Comparison of ENCODE assay signal across 8 mouse cellular contexts in genomic region chr16:20692241-20692965, GRCm38 (mm10). TPM values are rescaled to one million over a fixed set of nuclear protein-coding genes. Genes with fewer than 3 reads are reported as not detected.
A peak's percentile ranks its signal among the peaks of the same experiment; 100 is the strongest.
DNase-seq lines count a peak whose midpoint lies in the region; ATAC-seq and TF ChIP-seq lines count a peak whose summit lies in the region.

No protein-coding gene starts in this region.

- H3K27me3 ChIP-seq in heart, embryonic 11.5 days (ENCODE audit: control insufficient read depth, insufficient read depth, low read length): peaks cover 15% of the 10 kb centered on the region; the same call in 1 of the 2 replicates
- no peaks in the 10 kb centered on the region for H3K27me3 ChIP-seq in G1E (ENCODE audit: insufficient read depth, low read length)
- H3K27me3 ChIP-seq in forebrain, embryonic 15.5 days: no peaks in the 10 kb centered on the region
- H3K27me3 ChIP-seq in liver, postnatal 0 days (ENCODE audit: insufficient read depth, low read length): peaks cover 20% of the 10 kb centered on the region

- WGBS in heart, embryonic 11.5 days (ENCODE audit: insufficient replicate concordance): 46% methylated on average over 16 of the region's 16 CpGs
- 43% methylated on average over 15 of the region's 16 CpGs for whole genome bisulfite sequencing in forebrain, embryonic 15.5 days
- 69% methylated on average over 16 of the region's 16 CpGs for WGBS in liver, postnatal 0 days (ENCODE audit: insufficient replicate concordance)

- no peak for DNase-seq in heart, adult 18-20 months
- no peak for DNase-seq in G1E (ENCODE audit: low spot score)
- DNase-seq in liver, postnatal 0 days: no peak
- no peak for DNase-seq in adrenal gland, postnatal 4 days (ENCODE audit: low spot score in 2 of 2)
- DNase-seq in right cerebral cortex, postnatal 36 days (ENCODE audit: low spot score in 2 of 2): no peak
- DNase-seq in urinary bladder, postnatal 10 days (ENCODE audit: low spot score): no peak

- peak overlapping the region; percentile 86 for H3K4me2 ChIP-seq in heart, embryonic 11.5 days
- peak overlapping the region; percentile 69; the same call in 1 of the 2 replicates for H3K4me2 ChIP-seq in forebrain, embryonic 15.5 days (replicated peaks)
- H3K4me2 ChIP-seq in liver, postnatal 0 days (ENCODE audit: low read depth, low read length): peak overlapping the region; percentile 94; the same call in 1 of the 2 replicates

- peaks cover 15% of the 10 kb centered on the region; the same call in 1 of the 2 replicates for H3K4me1 ChIP-seq in heart, embryonic 11.5 days (ENCODE audit: control insufficient read depth, insufficient read depth, low read length)
- peaks cover 82% of the 10 kb centered on the region for H3K4me1 ChIP-seq in G1E (ENCODE audit: insufficient read depth, low read depth, low read length)
- H3K4me1 ChIP-seq in forebrain, embryonic 15.5 days: peaks cover 38% of the 10 kb centered on the region
- peaks cover 27% of the 10 kb centered on the region for H3K4me1 ChIP-seq in liver, postnatal 0 days (ENCODE audit: insufficient read depth)

- no peak for TF ChIP-seq EP300 in liver, postnatal 0 days (IDR thresholded peaks at IDR 0.05; ENCODE audit: low read depth)

- H3K36me3 ChIP-seq in heart, embryonic 11.5 days (ENCODE audit: control insufficient read depth, insufficient read depth, low read length): peaks cover 30% of the 10 kb centered on the region
- H3K36me3 ChIP-seq in G1E (replicated peaks): peaks cover 70% of the 10 kb centered on the region
- H3K36me3 ChIP-seq in forebrain, embryonic 15.5 days: peaks cover 40% of the 10 kb centered on the region
- peaks cover 47% of the 10 kb centered on the region for H3K36me3 ChIP-seq in liver, postnatal 0 days (replicated peaks; ENCODE audit: insufficient read depth, low read length)

- ATAC-seq in heart, embryonic 11.5 days (replicated peaks; ENCODE audit: insufficient number of reproducible peaks, low FRiP score, low TSS enrichment): no peak
- ATAC-seq in G1E (ENCODE audit: extremely low read depth, insufficient number of reproducible peaks, low FRiP score, poor library complexity, severe bottlenecking): no peak
- no peak for ATAC-seq in forebrain, embryonic 15.5 days (replicated peaks)
- ATAC-seq in liver, postnatal 0 days: 0 out of 2 replicates have a peak, but pooled peaks have one; percentile 0

- no peak overlapping the region for H3K9ac ChIP-seq in heart, embryonic 11.5 days (ENCODE audit: low read depth, low read length)
- no peak overlapping the region for H3K9ac ChIP-seq in forebrain, embryonic 15.5 days (replicated peaks)
- H3K9ac ChIP-seq in liver, postnatal 0 days (replicated peaks): no peak overlapping the region

- H3K9me3 ChIP-seq in heart, embryonic 11.5 days (replicated peaks; ENCODE audit: control insufficient read depth, low read length): no peaks in the 10 kb centered on the region
- H3K9me3 ChIP-seq in G1E (replicated peaks): no peaks in the 10 kb centered on the region
- H3K9me3 ChIP-seq in forebrain, embryonic 15.5 days: no peaks in the 10 kb centered on the region
- H3K9me3 ChIP-seq in liver, postnatal 0 days (ENCODE audit: low read length): no peaks in the 10 kb centered on the region

- no peak for TF ChIP-seq CTCF in G1E (IDR thresholded peaks at IDR 0.05; ENCODE audit: low read depth, low read length)
- no peak for TF ChIP-seq CTCF in liver, postnatal 0 days (IDR thresholded peaks at IDR 0.05; ENCODE audit: low read depth)

- H3K27ac ChIP-seq in heart, embryonic 11.5 days (ENCODE audit: low read depth, low read length): no peak overlapping the region
- H3K27ac ChIP-seq in forebrain, embryonic 15.5 days (replicated peaks): peak overlapping the region; percentile 97
- H3K27ac ChIP-seq in liver, postnatal 0 days (ENCODE audit: low read depth): no peak overlapping the region

- H3K4me3 ChIP-seq in heart, embryonic 11.5 days (ENCODE audit: low read depth, low read length): no peak overlapping the region
- H3K4me3 ChIP-seq in G1E (ENCODE audit: low read depth, low read length): peak overlapping the region; percentile 57; the same call in 1 of the 2 replicates
- H3K4me3 ChIP-seq in forebrain, embryonic 15.5 days: peak overlapping the region; percentile 74; the same call in 1 of the 2 replicates
- no peak overlapping the region for H3K4me3 ChIP-seq in liver, postnatal 0 days (ENCODE audit: low read depth, low read length)

RNA-seq across cellular contexts. Expression of gene Fam131a, which starts 0.6 kb away (rescaled TPM):
- polyA plus RNA-seq in heart, embryonic 11.5 days (2014; fragmentation: Nextera tagmentation; extraction: Ambion mirVana): 2.6 and 4.9 TPM in 2 replicates
- total RNA-seq in heart, adult 18-20 months (2021): 10 to 100 TPM; 19.8 to 31.3 TPM
- total RNA-seq in G1E (2014; fragmentation: Nextera tagmentation) (3.1 and 3.9 TPM in 2 replicates), G1E (2017) (1.2 and 2.6 TPM in 2 replicates)
- 9.5 and 10.1 TPM in 2 replicates for polyA plus RNA-seq in G1E (2012)
- polyA plus RNA-seq in forebrain, embryonic 15.5 days (2015; fragmentation: Nextera tagmentation; extraction: Ambion mirVana): 51.8 and 54.4 TPM in 2 replicates
- 0.88 and 1.4 TPM in 2 replicates for polyA plus RNA-seq in liver, postnatal 0 days (2015; fragmentation: Nextera tagmentation; extraction: Ambion mirVana)
- total RNA-seq in adrenal gland, postnatal 4 days (2021): 10 to 100 TPM; 14.4 to 15.4 TPM

RNA-seq across cellular contexts. Expression of gene Eif4g1, which starts 24.3 kb away (rescaled TPM):
- polyA plus RNA-seq in heart, embryonic 11.5 days (2014; fragmentation: Nextera tagmentation; extraction: Ambion mirVana): 117 and 133 TPM in 2 replicates
- total RNA-seq in heart, adult 18-20 months (2021): 100 to 1,000 TPM; 403 to 412 TPM
- total RNA-seq in G1E (2014; fragmentation: Nextera tagmentation): 325 and 411 TPM in 2 replicates
- total RNA-seq in G1E (2017): 257 and 270 TPM in 2 replicates
- polyA plus RNA-seq in G1E (2012): 957 and 1,213 TPM in 2 replicates
- 137 and 140 TPM in 2 replicates for polyA plus RNA-seq in forebrain, embryonic 15.5 days (2015; fragmentation: Nextera tagmentation; extraction: Ambion mirVana)
- polyA plus RNA-seq in liver, postnatal 0 days (2015; fragmentation: Nextera tagmentation; extraction: Ambion mirVana): 65.6 and 70.9 TPM in 2 replicates
- total RNA-seq in adrenal gland, postnatal 4 days (2021): 100 to 1,000 TPM; 400 to 415 TPM

RNA-seq across cellular contexts. Expression of gene Polr2h, which starts 25.1 kb away (rescaled TPM):
- 65.0 and 65.9 TPM in 2 replicates for polyA plus RNA-seq in heart, embryonic 11.5 days (2014; fragmentation: Nextera tagmentation; extraction: Ambion mirVana)
- total RNA-seq in heart, adult 18-20 months (2021): 10 to 100 TPM; 11.0 to 13.1 TPM
- total RNA-seq in G1E (2014; fragmentation: Nextera tagmentation) (17.5 and 22.7 TPM in 2 replicates), G1E (2017) (95.7 and 97.6 TPM in 2 replicates)
- polyA plus RNA-seq in G1E (2012): 3.3 and 6.1 TPM in 2 replicates
- 86.4 and 96.1 TPM in 2 replicates for polyA plus RNA-seq in forebrain, embryonic 15.5 days (2015; fragmentation: Nextera tagmentation; extraction: Ambion mirVana)
- 25.1 and 27.5 TPM in 2 replicates for polyA plus RNA-seq in liver, postnatal 0 days (2015; fragmentation: Nextera tagmentation; extraction: Ambion mirVana)
- 10 to 100 TPM; 39.8 to 41.0 TPM for total RNA-seq in adrenal gland, postnatal 4 days (2021)

RNA-seq across cellular contexts. Expression of gene Clcn2, which starts 25.1 kb away (rescaled TPM):
- polyA plus RNA-seq in heart, embryonic 11.5 days (2014; fragmentation: Nextera tagmentation; extraction: Ambion mirVana): 5.7 and 6.7 TPM in 2 replicates
- 1 to 10 TPM; 1.2 to 1.6 TPM for total RNA-seq in heart, adult 18-20 months (2021)
- total RNA-seq in G1E (2014; fragmentation: Nextera tagmentation) (25.8 and 26.7 TPM in 2 replicates), G1E (2017) (16.4 and 23.3 TPM in 2 replicates)
- polyA plus RNA-seq in G1E (2012): 32.6 and 55.5 TPM in 2 replicates
- 19.2 and 19.8 TPM in 2 replicates for polyA plus RNA-seq in forebrain, embryonic 15.5 days (2015; fragmentation: Nextera tagmentation; extraction: Ambion mirVana)
- 3.6 and 4.7 TPM in 2 replicates for polyA plus RNA-seq in liver, postnatal 0 days (2015; fragmentation: Nextera tagmentation; extraction: Ambion mirVana)
- 10 to 100 TPM; 49.6 to 57.3 TPM for total RNA-seq in adrenal gland, postnatal 4 days (2021)

RNA-seq across cellular contexts. Expression of gene Chrd, which starts 40.5 kb away (rescaled TPM):
- 0.21 and 0.42 TPM in 2 replicates for polyA plus RNA-seq in heart, embryonic 11.5 days (2014; fragmentation: Nextera tagmentation; extraction: Ambion mirVana)
- total RNA-seq in heart, adult 18-20 months (2021): 1 to 10 TPM; 1.7 to 2.0 TPM
- total RNA-seq in G1E (2014; fragmentation: Nextera tagmentation) (not detected in 2 replicates), G1E (2017) (0.05 and 0.06 TPM in 2 replicates)
- not detected in 2 replicates for polyA plus RNA-seq in G1E (2012)
- polyA plus RNA-seq in forebrain, embryonic 15.5 days (2015; fragmentation: Nextera tagmentation; extraction: Ambion mirVana): 3.5 and 3.7 TPM in 2 replicates
- 0.34 and 0.45 TPM in 2 replicates for polyA plus RNA-seq in liver, postnatal 0 days (2015; fragmentation: Nextera tagmentation; extraction: Ambion mirVana)
- 10 to 100 TPM; 14.8 to 17.1 TPM for total RNA-seq in adrenal gland, postnatal 4 days (2021)

Comparison
In these comparisons a context has a peak if more than half of its experiments do, and no peak if none do; other contexts are left out.
1. H3K4me3 ChIP-seq: peak in G1E (single experiment) and forebrain, embryonic 15.5 days (single experiment); none in heart, embryonic 11.5 days (single experiment) and liver, postnatal 0 days (single experiment).
2. Peak in every context shown above with its lines, with median percentiles within 50 percentile points of each other: H3K4me2 ChIP-seq.